Mouse (Mus musculus) c-Kit-positive CD71-negative TER-119-negative erythroid progenitor cells, embryonic 14.5 days (primary cell): Measurements from ENCODE around the gene Onecut1.

Experiments used
- DNase-seq: peaks from one replicate; pipeline ENCODE4 v3.0.0-alpha.2; 2013; ENCODE audit warnings: low read depth

Gene Onecut1

DNA sequence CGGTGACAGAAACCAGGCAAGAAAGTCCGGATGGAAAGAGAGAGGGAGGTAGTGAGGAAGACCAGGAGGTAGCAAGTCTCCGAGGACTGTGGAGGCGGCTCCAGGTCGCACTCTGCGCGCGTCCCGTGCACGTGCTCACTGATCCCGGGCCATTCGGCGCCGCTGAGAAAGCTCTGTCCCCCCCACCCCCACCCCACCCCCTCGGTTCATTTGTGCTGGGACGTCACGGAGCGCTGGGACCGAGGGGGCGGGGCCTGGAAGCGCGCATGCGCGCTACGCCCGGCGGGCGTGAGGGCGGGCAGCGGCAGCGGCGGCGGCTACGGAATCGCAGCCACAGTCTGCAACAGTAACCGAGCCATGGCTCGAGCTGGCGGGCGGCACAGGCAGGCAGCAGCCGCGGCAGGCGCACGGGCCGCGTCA, at the start of gene Onecut1:
TSS of gene Onecut1 (plus strand) at position 361 of the 420 bp plus-strand sequence.
- no peak for DNase-seq

DNA sequence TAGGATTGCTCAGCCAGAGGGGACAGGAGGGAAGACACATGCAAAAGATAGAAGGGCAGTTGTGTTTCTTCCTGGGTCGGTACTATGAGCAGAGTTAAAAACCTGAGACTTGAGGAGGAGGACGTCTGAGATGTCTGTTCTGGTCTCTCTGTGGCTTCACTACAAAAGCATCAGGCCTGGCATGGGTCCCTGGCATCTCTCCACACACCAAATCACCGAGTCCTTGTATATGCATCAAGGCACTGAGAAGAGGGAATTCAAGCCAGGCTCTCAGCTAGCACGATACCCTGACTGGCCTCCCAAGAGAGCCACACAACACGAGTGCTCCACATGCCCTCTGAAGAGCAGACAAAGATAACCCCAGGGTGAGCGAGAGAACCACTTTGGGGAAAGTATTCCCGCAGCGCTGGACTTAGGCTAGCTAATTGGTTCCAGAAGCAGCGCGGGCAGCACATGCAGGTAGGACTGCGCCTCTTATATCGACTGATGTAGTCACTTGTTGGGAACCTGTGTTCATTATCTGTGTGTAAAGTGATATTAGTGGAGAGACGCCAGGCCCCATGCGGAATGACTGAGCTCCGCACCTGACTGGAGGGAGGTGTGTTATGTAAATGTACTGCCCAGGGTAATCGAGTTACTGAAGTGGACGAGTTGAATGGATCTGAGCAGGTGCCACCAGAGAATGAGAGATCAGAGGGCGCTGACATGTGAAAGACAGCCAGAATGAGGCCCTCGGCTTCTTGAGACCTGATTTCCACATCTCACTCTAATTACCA, 41.8 kb upstream of the Onecut1 start:
- no peak for DNase-seq

DNA sequence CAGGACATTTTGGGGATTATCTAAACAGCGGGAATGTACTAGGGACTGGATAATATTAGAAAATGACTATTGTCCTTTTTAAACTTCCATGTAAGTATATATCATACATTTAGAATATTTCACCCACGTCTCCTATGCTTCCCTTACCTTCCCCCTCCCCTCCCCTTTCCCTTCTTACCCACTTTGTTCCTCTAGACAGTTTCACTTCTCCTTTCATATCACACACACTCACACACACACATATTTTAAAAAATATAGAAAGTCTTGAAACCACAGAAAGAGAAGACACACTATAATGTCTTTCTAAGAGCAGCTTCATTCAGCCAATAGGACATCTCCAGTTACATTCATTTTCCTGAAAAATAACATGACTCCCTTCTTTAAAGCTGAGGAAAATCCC, 36.6 kb upstream of the Onecut1 start:
- no peak for DNase-seq

DNA sequence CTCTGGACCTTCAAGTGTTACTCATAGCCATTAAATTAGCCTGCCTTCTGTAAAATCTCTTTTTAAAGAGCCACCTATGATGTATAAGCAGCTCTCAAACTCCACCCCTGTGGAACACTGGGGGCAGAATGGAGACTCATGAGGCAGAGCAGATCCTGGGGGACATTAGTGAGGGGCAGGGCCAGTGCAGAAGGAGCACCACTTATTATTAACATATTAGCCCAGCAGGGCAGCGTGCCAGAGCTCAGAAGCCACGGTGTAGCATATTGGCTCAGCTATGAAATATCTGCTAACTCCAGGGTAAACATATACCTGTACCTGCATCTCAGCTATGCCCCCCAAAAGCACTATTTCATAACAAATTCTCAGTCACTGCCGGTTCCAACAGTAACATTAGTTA, 32.5 kb upstream of the Onecut1 start:
- no peak for DNase-seq

DNA sequence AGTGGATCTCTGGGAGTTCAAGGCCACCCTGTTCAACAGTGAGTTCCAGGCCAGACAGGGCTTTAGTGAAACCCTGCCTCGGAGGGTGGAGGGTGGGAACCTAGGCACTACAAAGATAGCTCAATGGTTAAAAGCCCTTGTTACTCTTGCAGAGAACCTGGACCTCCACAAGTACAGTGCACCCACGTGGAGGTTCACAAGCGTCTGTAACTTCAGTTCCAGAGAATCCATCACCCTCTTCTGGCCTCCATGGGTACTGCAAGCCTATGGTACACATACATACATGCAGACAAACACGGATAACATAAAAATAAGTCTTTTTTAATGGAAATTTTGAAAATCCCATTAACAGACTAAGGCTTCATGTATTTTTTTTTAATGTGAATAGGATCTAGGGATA, 18.8 kb upstream of the Onecut1 start:
- DNase-seq = no peak

DNA sequence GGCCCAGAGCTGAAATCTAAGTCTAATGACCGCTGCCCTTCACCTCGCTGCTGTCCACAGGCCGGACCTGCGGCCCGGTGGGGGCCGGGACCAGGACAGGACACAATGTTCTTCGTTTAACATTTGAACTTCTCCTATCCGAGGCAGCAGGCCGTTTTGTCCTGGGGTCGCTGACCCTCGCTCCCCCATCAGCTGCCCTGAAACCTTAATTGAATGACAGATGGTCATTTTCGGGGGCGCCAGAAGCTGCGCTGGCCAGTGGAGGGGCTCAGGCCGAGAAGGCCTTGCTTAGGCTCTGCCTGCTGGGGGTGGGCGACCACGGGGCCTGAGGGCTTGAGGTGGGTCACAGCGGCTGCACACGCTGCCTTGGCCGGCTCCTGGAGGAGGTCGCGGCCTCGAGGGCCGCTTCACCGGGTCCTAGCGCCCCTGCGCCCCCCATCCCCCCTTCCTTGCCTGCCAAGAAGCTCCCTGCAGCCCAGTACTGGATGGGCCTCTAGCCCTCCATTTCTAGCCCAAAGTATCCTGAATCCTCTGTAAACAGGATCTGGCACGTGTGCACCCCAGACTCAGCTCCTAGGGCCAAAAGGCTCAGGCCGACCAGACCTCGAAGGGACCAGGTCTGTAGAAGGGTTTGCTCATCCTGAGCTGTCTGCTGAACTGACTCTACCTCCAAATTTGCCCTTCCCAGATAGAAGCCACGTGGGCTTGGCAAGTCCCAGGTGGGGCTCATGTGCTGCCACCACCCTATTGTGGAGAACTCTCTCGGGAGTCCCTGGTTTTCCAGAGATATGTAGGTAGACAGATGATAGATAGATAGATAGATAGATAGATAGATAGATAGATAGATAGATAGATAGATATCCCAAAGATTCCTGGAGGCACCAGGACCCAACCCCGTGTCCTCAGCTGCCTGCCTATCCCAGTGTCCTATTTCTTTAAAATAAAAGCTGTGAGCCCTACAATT, 14.6 kb upstream of the Onecut1 start:
- no peak for DNase-seq

DNA sequence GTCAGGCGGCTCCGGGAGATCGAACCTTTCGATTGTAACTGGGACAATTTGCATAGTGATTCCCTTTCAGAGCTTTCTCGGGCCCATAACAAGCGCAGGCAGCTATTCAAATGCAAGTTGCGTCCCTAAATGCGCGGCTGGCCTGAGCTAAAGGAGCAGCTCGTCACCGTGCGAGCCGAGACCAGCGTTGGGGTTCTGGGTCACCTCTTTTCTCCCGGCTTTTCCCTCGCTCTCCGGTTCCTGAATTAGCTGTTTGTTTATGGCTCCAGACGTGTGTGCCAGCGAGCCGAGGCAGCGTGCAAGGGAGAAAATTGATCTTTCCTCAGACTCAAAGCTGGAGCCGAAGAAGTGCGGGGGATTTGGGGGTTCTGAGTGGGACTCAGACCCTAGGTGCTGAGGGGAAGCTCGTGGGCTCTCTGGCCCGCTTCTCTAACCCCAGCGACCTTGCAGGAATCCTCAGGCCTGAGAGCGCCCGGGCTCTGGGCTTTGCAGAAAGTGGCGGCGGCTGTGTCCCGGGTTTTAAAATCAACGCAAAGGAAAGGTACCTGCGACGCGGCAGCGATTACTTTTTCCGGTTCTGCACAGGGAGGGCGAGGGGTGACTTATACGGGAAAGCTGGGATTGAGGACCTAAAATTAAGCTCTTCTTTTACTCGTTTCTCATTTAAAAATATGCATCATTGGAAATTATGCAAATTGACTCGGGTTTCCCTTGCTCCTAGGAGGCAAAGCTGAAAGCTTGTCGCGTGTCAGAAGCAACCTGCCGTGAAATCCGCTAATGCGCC, 13.1 kb upstream of the Onecut1 start:
- no peak for DNase-seq

DNA sequence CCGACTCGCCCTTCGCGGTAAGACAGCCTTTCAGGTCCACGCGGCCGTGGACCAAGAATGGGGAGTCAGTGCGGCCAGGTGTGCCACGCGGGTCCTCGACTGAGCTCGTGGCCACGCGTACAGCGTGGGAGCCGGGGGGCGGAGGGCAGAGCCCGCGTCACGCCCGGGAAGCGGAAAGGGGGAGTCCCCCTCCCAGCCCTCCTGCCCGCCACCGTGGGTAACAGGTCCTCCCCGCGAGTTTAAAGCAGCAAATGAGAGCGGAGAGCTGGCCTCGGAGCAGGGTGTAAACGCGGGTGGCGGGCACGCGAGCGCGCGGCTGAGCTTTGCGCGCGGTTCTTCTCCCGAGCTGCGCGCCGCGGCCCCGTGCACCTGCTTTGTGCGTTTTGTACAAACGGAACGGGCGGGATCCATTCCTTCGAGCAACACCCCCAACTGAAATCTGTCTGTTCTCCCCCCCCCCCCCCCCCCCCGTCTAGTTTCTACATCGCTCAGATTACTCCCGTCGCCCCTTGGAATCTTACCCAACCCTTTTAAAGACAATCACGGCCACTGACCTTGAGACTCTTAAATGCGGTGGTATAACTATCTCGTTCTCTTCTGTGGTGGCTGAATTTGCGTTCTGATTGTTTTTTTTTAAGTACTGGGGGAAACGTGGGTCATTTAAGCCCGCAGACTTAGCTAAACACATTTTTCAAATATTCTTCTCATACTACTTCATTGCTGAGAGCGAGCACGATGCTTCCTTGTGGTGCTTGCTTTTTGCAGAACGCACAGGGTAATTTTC, 12.3 kb upstream of the Onecut1 start:
- DNase-seq = no peak

DNA sequence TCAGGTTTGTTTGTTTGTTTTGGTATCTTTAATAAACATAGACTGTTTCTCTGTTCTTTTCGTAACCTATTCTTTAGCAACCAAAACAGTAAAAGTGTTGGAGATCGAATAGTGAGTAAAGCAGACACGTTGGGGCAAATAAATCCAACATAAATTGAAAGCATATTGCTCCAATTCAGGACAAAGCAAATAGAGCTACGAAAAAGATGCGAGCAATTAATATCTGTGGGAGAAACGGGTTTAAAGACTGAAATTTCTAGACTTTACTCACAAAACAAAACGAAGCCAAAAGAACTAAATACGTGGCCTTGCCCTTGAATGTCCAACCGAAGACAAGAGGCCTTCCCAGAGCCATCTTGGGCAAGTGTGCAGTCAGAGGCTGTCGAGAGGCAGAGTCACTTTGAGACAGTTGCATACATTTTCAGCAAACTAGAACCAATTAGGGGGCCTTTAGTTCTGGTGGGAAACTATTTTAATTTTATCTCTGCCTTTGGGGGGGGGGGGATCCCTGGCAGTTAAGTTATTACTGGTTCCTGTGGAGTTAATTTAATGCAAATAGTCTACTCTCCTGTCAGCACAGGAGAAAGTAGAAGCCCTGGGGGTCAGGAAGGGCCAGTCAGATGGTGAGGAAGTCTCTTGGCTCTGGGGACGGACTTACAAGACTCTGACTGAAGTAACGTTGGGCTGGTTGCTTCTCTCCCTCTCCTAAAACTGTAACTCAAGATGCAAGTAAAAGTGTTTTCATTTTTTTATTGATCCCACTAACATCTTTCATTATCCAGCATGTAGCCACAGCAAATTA, 11.5 kb upstream of the Onecut1 start:
- no peak for DNase-seq

DNA sequence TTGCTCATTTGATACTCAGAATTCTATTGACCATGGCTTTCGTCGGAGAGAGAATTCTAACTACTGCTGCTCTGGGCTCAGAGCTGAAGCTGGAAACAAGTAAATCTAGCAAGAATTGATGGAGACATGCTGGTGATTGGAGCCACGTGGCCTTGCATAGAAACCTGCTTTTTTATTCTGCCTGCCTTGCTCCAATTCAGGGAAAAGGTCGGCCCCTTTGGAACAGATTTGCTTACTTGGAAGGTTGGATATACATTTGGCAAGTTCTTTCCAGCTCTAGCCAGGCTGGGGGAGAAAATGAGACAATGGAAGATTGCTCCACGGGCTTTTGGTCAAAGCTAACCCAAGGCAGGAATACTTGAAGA, 11.0 kb upstream of the Onecut1 start:
- no peak for DNase-seq

DNA sequence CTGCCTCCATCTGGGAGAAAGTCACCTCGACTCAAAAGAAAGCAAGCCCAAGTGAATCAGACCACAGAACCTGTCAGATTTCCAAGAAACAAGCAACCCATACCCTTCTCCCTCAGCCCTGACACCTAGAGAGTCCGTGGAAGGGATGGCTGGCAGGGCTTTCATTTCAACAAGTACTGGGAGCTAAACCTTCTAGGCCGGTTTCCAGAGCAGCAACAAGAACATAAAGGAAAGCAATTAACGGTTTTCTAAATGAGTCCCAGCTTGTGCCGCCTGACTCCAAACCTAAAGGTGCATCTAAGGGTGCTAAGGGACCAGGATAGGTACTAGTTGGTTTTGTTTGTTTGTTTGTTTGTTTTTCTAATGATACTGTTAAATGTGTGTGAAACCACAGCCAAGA, 10.1 kb upstream of the Onecut1 start:
- DNase-seq = no peak

DNA sequence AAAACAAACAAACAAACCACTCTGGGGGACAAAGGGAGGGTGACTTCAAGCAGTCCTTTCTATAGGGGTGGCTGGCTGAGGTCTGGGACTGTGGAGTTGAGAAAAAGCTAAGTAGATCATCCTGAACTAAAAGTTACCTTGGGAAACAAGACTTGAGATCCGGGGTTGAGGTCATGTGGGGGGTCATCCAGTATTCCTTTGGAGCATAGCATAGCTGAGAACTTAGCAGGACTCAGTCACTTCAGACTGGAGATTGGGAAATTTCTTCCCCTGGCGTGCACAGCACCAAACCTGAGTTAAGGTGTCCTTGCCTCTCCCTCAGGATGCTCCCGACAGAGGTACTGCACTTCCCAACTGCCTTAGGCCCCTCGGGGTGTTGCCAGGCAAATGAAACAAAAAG, 9.4 kb upstream of the Onecut1 start:
- DNase-seq = no peak

DNA sequence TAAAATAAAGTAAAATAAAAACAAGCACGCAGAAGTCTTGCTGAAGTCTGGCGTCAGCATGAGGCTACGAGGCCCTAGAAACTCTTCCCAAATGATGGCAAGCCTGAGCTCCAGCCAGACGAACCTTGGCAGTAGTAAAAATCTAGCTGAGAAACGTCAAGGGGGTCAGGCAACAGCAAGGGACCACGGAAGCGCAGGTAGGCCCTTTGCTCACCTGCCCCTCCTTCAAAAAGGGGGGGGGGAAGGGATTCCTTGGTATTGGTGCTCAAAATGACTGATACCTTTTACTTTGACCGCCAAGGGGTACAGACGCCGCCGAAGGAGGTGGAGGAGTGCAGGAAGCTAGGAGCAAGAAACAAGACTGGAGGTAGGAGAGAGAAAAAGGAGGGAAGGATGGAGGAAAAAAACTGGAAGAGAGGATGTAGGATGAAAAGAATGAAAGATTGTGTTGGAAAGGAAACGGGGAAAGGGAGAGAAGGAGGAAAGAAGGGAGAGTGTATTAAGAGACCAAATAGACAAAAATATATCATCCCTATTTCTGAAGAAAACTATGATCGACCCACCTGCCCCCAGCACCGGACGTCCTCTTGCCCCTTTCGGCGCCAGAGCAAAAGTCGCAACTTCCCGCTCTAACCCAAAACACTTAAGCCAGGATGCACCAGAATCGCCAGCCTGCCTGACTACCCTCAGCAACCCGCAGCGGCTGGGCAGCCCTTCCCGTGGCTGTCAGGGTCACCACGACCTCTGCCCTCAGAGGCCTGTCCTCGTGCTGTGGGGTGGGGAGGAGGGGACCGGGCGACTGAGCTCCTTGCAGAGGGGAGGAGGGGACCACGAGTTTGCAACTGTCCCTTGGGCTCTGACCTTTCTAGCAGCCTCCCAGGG, 8.3 kb upstream of the Onecut1 start:
- DNase-seq = no peak

DNA sequence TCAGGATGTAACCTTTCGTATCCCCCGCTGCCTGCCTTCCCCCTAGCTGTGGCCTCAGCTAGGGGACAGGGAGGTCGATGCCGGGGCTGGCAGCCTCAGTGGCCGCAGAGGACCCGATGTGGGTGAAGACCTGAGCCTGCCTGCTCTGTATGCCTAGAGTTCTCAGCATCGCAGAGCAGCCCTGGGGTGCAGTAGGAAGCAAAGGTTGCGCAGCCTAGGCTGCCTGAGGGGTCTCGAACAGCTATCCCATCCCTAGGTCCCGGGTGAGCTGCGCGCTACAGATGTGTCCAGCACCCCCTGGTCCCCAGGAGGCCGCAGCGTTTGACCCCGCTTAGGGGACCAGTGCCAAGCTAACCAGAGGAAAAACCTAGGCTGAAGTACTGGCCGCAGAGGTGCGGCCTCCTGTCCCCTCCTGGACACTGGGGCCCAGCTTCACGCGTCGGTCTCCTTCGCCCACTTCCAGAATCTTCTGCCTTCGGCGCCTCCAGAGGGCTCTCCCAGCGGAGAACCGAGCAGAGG, 7.6 kb upstream of the Onecut1 start:
- DNase-seq = no peak

DNA sequence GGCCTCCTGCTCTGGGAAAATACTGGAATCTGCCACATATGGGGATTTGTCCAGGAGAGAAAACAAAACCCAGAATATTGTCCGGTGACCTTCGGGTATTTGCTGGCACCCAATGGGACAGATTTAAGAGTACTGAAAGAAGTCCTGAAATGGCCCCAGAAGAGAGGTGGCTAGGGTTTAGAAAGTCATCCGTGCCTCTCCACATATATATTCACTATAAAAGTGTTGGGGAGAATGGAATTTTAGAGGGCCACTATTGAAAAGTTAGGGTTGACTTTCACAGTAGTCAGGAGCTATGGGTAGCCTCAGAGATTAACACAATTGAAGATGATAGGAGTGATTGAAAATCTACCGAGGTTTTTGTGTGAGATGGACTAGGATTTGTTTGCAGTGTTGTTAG, 6.3 kb upstream of the Onecut1 start:
- no peak for DNase-seq

DNA sequence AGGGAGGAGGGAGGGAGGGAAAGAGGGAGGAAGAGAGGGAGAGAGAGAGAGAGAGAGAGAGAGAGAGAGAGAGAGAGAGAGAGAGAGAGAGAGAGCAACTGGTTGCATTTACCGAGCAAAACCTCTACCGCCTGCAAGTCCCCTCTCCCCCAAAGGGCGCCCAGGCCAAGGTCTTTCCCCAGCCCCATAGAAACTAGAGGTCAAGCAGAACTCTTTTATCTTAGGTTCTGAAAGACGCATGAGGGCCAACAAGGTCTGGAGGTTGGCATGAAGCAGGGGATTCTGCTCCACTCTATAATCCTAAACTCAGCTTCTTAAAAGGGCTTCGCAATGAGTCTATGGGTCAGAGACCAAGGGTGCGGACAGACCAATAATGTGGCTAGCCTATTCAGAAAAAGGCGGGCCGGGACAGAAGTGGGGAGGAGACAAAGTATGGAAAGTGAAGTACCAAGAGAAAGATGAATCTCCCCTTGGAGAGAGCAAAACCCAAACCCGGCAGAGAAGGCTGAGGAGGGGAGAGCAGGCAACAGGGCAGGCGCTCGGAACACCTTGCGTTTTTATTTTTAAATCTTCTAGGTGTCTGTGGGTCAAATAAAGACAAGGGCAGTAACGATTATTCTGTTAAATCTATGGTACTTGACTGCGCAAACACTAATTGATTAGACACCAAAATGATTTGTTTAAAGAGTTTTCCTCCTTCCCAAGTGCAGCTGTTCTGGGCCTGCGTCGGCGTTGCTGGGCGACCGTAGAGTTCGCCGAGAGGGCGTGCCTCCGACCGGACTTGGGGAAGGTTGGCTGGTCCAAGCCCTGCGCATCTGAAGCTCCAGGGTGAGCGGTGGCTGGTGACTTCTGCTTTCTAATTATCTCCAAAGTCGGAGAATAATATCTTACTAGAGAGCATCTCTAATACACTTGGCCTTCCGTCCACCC, 4.9 kb upstream of the Onecut1 start:
- no peak for DNase-seq

DNA sequence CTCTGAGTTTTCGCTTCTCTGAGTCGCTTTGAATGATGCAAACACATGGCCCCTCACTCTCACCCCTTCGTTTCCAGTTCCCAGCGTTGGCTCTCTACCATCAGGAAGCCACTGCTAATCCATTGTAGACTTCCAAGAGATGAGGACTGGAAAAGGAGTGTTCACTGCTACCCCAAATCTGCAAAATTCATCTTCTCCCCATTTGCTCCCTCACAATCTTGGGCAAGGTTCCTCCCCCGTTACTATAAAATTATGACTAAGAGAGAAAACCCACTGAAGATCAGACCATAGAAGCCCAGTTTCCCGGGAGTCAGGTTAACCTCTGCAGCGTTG, 4.2 kb upstream of the Onecut1 start:
- no peak for DNase-seq

DNA sequence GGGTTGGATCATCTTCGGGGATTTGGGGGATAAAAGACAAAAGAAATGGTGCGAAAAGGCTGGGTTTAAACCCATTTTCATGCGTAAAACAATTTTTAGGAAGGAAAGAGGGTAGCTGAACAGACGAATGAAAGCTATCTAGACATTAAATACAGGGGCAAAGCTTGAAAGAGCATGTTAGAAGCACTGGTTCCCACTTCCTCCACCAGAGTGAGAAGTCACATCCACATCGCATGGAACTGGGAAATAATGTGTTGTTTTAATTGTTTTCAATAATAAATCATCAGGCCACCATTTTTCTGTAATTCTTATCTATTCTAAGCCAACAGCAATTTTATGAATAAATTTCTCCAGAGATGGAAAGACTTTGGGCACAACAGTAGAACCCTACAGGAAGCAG, 3.6 kb upstream of the Onecut1 start:
- no peak for DNase-seq

DNA sequence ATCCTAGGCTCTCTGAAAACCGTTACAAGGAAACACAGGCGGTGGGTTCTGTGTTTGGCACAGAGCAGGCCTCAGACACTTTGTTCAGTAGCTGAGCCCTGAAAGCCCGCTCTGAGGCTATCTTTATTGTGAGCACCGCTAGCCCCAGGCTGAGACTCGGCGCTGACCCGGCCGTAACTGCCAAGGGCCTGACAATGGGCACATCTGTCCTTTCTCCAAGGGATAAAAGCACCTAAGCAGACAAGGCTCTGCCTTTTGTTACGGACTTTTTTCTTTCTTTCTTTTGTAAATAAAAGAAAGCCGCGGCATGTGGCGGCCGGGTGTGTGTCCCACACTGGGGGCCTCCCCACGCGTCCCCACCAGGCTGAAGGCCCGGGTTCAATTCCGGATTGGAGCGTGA, 1.3 kb upstream of the Onecut1 start:
- no peak for DNase-seq
